Mouse (Mus musculus) cerebellum, adult 2 months (tissue): Measurements from ENCODE around the gene Etv6.

ENCODE experiments used
- CTCF ChIP-seq: fragments of 200-500 bp; IDR thresholded peaks from 2 replicates; pipeline ENCODE4 v1.5.1; 2011; ENCODE audit warnings: low read depth, mild to moderate bottlenecking, control low read depth, low read length, moderate library complexity, borderline replicate concordance; ENCODE audit not compliant: insufficient read depth
- POLR2A ChIP-seq: fragments of 200-500 bp; IDR thresholded peaks from 2 replicates; pipeline ENCODE4 v1.6.1; 2011; ENCODE audit warnings: low read length, control low read depth, borderline replicate concordance; ENCODE audit not compliant: insufficient read depth

GRCm38 (mm10) chr6:134026264-134026663 lies 9.2 kb upstream of the Etv6 start:
- TF ChIP-seq CTCF (no peak), POLR2A (no peak)
